Mouse (Mus musculus): ENCODE measurements around the gene Car11.
"Not testable (repeated sequence)": the region's sequence is repeated elsewhere in the genome, so short reads cannot be mapped to it uniquely, and the experiment has no call there.

DNA sequence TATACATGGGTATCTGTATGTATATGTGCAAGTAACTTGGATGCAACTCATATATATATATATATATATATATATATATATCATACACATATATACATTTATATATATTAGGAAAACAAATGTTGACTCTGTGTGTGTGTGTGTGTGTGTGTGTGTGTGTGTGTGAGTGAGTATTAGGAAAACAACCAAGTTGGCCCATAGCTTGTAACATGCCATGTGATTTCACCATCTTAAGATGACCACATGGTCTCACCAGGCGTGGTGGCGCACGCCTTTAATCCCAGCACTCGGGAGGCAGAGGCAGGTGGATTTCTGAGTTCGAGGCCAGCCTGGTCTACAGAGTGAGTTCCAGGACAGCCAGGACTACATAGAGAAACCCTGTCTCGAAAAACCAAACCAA lies 37.9 kb upstream of the Car11 start:
- TF ChIP-seq GATA1 (IDR thresholded peaks at IDR 0.05; ENCODE audit: borderline replicate concordance, low read length); FLI1 (IDR thresholded peaks at IDR 0.05; ENCODE audit: low read length): not testable (repeated sequence)

Data from megakaryocyte, embryonic 14.5 days (primary cell).